Mouse (Mus musculus): ENCODE measurements around the gene Arhgef28. TPM values are rescaled to one million over a fixed set of nuclear protein-coding genes. Genes with fewer than 3 reads are reported as not detected.
"Not testable (repeated sequence)": the region's sequence is repeated elsewhere in the genome, so short reads cannot be mapped to it uniquely, and the experiment has no call there.

Arhgef28 gene
- total RNA-seq, 2 experiments from 2014 or later, result 6.1 to 8.8 TPM

DNA sequence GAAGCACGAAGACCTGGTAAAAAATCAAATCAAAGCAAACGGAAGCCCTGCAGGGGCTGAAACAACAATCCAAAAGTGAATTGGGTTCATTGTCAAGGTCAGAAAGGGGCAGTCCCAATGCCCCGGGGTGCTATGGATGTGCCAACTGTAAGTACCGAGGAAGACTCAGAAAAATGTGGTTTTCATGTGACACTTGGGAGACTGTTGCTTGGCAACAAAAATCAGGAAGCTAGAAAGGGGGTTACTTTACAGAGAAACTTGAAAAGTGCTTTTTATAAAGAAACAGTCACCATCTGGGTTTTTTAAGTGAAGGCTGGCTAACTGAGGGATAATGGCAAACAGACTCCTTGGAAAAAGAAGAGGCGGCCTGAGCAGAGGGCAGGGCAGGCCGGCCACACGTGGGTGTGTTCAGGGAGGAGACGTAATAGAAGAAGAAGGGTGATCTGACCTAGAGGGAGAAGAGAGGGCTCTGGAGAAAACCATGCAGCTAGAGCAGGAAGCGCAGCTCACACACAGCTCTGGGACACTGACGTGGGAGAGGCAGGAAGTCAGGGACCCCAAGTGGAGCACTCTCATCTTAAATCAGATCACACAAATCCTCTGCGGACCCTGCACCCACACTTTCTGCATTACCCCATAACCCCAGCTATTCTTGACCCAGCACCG is 70.2 kb downstream of the Arhgef28 start:
- intact Hi-C loops (cut with DNase I), result loop anchor here (5.0 kb wide), 1 partner anchor 104 kb away; no protein-coding TSS in a partner anchor
- no peak for DNase-seq

DNA sequence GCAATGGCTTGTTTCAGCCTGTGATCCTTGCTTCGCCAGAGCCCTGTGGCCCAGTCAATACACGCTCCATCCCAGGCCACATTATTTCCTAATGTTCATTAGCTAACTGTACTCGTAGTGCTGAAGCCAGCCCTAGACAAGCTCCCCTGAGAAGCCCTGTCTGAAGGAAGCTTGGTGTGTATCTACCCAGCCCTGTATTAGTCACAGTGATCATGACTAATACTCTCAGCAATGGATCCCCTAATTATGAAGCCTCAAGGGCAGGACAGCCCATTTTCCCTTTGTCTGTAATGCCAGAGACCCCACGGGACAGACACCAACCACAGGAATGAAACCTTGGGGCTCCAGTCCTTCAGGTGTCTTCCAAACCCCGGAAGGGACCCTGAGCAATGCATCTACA is 73.3 kb downstream of the Arhgef28 start:
- intact Hi-C loops (cut with DNase I), result no loop called here
- no peak for DNase-seq

DNA sequence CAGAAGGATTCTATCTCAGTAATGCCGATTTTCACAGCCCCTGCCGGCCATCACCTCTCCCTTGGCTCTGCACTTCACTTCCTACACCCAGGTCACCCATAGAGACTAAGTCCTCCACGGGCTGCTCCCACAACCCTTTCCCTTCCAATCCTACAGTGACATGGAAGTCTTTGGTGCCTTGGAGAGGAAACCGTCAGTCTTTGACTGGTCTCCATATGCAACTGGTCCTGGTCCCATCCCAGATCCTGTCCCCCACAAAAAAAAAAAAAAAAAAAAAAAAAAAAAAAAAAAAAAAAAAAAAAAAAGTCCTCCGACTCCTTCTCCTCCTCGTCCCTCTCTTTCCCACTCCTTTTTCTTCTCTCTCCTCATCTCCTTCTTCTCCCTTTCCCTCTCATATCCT is 74.0 kb downstream of the Arhgef28 start:
- DNase-seq, result no peak
- intact Hi-C loops (cut with DNase I), result no loop called here

DNA sequence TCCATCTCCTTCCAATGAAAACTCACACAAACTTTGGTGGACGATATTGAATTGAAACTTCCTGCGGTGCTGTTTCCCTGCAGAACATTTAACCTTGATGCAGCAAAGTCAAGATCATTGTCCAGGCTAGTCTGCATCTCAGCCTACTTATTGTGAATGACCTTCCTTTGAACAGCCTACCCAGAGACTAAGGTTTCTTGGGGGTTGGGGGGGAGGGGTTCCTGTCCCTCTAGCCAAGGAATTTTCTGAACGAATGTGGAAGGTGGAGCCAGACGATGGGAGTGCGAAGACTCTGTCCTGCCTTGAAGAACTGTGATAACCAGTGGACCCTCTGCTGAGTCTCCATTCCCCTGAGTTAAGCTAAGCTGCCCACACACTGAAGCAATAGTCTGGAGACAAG is 80.6 kb downstream of the Arhgef28 start:
- intact Hi-C loops (cut with DNase I), result no loop called here
- DNase-seq, result no peak

DNA sequence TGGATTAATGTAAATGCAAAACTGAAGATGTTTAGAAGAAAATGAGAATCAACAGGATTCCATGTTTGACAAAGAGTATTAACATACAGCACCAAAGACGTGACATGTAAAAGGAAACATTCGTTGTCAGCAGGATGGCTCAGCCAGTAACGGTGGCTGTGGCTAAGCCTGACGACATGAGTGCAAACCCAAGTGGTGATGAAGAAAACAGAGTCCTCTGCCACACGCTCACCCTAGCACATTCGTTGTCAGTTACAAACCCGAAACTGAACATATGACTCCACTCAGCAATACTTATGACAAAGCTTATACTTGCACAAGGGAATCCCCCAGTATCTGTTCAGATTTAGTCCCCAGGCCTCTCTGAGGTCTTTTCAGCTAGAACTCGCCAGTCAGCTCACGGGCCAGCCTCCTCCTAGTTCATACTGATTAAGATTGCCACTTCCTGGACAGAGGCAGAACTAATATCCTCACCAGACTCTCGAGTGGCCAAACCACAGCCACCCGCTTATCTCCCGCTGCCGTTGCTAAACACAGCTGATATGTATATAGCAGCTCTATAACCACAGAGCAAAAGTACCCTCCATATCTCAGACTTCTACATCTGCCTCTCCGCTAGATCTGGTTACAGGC is 82.0 kb downstream of the Arhgef28 start:
- peak in 1 of 2 experiments; percentile 14 for DNase-seq
- intact Hi-C loops (cut with DNase I), result no loop called here

DNA sequence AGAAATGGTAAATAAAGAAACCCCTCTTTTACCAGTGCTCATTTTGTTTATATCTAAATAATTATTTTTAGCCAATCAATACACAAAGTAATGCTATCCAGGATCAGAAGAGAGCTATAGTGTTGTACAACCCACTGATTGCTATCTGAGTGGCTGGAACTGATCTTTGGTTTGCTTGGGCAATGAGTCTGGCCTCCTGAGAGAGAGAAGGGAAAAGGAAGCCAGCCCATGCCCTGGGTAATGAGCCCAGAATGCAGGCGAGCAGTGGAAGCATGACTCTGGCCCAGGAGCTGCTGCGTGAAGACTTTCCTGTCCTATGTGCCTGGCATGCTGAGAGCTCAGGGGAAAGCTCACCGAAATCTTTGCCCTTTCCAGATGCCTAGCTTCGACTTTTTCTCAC is 83.5 kb downstream of the Arhgef28 start:
- intact Hi-C loops (cut with DNase I), result no loop called here
- DNase-seq, result no peak

DNA sequence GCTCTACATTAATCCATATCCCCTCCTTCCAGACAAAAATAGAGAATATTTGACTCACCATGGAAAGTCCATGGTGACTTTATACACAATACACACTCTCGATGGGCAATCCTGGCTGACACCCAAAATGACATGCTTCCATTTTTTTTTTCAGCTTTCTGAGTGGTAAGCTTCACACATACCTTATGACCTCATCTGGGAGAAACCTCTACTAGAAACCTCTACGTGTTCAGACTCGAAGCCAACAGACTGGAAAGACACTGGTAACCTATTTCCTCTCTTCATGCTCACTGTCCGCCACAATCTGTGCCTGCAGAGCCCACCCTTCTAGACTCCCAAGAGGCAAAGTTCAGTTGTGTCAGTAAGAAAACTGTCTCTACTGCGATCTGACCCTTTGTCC is 84.2 kb downstream of the Arhgef28 start:
- intact Hi-C loops (cut with DNase I), result no loop called here

DNA sequence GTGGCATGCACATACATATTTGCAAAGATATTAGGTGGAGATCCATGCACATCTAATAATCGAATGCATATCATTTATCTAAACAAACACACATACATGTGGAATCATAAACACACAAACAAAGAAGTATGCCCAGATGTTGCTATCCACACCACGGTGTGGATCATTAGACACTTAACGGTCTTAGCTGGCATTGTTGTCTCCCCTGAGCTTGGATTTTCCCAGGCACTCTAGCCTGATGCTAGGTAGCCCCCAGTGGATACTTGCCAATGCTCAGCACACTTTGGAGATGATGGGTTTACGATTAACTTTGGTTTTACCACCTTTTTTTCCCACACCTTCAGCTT is 85.1 kb downstream of the Arhgef28 start:
- no peak for DNase-seq
- intact Hi-C loops (cut with DNase I), result no loop called here

More for the DNA sequence above, 84.2 kb downstream of the Arhgef28 start:
- no peak for DNase-seq

DNA sequence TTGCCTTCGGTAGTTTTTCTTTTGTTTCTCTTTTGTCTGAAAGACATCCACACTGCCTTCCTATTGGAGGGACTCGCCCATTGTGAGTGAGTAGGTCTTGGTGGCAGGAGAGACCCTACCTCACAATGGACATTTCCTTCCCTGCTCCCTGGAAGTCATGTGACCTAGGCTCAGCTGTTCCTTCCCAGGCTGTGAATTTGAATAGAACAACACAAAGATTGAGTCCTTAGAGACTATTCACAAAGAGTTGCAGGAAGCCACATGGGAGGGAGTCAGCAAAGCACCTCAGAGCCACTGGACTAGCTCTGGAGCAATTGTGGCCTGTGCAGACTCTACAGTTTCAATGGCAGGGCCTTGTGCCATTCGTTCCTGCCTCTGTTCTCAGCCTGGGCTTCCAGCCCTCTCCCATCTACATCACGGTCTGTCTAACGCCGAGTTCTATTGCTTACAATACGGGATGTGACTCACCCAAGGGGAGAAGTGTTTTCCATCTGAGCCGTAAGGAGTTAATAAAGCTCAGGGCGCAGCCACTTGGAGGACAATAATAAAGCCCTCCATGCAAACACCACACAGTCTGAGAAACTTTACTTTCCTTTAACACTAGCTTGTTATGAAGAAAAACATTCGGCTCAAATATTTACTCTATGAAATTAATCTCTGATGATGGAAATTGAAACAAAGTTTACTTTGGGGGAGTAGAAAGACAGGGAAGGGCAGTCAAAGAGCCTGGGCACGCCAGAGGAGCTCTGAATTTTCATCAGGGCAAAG is 85.7 kb downstream of the Arhgef28 start:
- DNase-seq, result peak in 1 of 2 experiments; percentile 5
- intact Hi-C loops (cut with DNase I), result no loop called here

DNA sequence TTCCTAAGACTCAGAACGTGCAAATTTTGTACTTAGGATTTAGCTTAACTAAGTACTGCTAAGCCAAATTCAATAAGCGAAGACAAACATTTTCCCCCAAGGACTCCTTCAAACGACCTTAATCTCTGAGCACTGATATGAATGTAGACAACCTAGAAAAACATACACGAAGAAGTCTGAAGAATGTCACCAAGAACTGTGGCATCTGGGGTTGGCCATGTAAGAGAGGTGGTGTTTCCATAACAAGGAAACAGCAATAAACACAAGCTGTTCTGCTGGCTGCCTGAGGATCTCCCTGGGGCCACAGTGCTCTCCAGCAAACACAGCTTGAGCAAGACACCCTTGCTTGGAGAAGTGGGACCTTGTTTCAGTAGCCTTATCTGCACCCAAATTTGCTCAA is 87.9 kb downstream of the Arhgef28 start:
- intact Hi-C loops (cut with DNase I), result loop anchor here (5.0 kb wide), 1 partner anchor 99 kb away; no protein-coding TSS in a partner anchor

DNA sequence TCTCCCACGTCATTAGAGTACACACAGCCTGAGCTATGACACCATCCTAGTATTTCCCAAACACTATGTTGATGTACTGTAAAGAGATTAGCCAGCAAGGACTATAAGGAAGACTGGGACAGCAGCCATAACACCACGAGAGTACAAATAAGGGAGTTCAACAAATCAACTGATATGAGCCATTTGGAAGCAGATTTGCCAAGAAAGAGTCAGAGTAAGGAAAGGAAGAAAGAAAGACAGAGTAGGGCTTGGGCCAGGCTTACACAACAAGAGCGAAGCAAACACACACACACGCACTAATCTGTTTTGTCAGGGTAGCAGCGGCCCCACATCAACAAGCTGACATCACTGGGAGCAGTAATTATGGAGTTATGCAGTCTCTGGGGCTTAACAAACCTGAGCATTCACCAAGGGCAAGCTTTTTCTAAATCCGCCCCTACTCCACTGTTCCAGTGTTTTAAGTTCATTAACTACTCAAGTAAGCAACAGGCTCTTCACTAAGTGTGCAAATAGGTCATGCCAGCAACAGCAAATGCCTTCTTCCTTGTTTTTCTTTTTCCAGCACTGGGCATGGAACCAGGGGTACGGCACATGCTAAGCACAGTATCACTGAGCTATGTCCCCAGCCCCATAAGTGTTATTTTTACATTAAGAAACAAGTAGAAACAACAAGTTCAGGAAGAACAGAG is 88.5 kb downstream of the Arhgef28 start:
- peak; percentile 18 to 27 for DNase-seq
- intact Hi-C loops (cut with DNase I), result loop anchor here (5.0 kb wide), 1 partner anchor 100 kb away; no protein-coding TSS in a partner anchor

More for the DNA sequence above, 87.9 kb downstream of the Arhgef28 start:
- DNase-seq, result peak in 1 of 2 experiments; percentile 20

DNA sequence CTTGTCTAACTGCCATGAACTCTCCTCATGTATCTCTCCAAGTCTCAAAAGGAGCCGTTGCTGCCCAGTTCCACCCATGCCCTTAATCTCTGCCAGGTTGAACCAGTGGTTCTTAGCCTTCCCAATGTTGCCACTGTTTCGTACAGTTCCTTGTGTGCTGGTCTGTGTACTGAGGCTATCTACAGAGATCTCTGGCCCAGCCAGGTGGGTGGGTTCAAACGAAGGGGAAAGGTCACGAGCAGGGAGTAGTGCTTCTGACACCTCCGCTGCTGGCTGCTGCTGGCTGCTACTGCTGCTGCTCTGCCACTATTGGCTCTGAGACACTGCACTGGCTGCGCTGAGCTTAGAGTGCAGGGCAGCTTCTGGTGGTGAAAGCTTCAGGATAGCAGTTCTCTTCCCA is 90.6 kb downstream of the Arhgef28 start:
- no peak for DNase-seq
- intact Hi-C loops (cut with DNase I), result loop anchor here (5.0 kb wide), 1 partner anchor 102 kb away; no protein-coding TSS in a partner anchor

DNA sequence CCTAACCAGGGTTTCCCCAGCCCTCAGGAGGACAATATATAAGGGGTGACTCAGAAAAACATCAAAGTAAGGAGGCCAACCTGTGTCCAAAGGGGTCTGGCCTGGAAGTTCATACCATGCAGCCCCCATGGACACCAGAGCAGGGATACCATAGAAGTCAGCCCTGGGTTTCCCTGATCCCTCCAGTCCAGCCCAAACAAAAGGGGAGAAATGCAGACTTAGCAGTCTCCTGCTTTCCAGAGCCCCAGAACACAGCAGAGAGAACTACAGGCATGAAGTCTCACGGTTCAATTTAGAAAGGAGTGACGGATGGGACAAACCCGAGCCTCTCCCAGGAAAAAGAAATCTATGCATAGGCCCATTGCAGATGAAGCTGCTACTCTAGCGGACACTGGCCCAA is 91.2 kb downstream of the Arhgef28 start:
- intact Hi-C loops (cut with DNase I), result loop anchor here (5.0 kb wide), 1 partner anchor 102 kb away; no protein-coding TSS in a partner anchor
- DNase-seq, result no peak

DNA sequence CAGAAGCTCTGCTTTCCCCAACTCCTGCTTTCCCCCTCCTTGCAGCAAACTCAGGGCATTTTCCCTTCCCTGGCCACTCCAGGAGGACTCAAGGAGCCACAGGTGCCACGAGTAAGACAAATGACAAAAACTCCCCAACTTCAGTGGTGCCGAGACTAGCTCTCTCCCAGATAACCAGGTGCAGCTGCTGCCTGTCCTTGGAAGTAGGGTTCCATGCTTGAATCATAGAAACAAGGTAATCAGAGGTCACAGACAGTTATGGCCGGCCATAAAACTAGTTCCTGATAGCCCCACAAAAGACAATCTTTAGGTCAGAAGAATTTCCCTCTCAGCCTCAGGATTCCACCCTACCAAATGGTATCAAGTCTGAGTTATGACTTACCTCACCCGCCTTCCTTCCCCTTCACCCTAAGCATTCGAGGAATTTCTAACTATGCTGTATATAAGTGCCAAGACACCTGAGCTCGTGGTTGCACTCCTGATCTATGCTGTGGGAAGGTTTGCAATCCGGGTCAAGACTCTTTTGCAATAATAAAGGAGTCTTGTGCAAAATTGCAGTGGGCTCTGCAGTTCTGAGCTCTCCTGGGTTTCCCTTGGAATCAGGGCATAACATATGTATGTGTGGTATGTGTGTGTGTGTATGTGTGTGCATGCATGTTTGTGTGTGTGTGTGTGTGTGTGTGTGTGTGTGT is 93.3 kb downstream of the Arhgef28 start:
- DNase-seq, result no peak
- intact Hi-C loops (cut with DNase I), result no loop called here

DNA sequence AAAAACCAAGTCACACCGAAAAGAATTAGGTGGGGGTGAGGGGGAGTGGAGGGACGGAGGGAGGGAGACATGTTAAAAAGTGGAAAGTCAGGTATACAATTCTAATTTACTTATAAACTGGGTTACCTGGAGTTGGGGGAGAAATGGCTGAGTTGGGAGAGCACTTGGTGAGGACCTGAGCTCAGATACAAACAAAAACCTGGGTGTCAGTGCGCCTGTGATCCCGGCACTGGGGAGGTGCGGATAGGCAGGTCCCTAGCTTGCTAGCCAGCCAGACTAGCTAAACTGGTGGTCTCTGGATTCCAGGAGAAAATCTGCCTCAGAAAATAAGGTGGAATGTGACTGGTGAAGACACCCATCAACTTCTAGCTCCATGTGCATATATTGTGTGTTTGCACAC is 94.7 kb downstream of the Arhgef28 start:
- intact Hi-C loops (cut with DNase I), result no loop called here
- DNase-seq, result no peak

DNA sequence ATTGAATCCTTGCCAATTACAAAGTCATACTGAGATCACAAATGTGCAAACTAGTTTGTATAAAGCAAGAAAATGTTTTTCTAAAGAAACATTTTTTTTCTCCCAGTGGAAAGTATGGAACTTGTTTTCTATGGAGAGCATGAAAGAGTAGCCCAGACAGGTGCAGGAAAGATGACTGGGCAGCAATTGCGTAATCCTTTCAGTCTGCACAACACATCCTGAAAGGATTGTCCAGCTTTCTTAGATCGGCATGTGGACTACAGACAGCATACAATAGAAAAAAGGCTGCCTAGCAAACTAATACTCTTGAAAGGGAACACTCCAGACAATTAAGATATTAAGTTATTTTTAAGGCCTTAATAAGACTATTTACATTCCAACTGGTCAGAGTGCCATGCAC is 95.2 kb downstream of the Arhgef28 start:
- DNase-seq, result no peak
- intact Hi-C loops (cut with DNase I), result no loop called here

DNA sequence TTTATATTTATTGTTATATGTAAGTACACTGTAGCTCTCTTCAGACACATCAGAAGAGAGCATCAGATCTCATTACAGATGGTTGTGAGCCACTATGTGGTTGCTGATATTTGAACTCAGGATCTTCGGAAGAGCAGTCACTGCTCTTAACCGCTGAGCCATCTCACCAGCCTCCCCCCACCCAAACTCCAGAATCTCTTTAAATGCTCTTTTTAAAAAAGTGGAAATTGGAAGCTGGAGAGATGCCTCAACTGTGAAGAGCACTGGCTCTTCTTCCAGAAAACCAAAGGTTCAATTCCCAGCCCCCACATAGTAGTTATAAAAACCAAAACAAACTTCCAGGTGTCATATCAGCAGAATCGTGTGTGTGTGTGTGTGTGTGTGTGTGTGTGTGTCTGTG is 97.8 kb downstream of the Arhgef28 start:
- intact Hi-C loops (cut with DNase I); DNase-seq: not testable (repeated sequence)

DNA sequence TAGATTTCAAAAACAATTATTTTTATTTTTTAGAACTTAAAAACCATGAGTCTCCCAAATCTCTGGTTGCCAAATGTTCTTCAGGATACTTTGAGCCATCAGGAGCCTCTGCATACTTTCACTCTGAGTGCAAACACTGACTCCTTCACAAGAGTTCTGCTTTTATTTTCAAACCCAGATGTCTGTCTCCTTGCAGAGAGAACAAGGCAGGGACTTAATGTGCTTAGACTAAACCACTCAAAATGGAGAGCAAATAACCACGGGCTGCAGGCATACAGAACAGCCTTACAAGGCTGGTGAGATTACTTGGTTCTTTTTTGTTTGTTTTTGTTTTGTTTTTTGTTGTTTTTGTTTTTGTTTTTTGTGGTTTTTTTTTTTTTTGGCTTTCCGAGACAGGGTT is 98.6 kb downstream of the Arhgef28 start:
- intact Hi-C loops (cut with DNase I), result no loop called here
- no peak for DNase-seq

DNA sequence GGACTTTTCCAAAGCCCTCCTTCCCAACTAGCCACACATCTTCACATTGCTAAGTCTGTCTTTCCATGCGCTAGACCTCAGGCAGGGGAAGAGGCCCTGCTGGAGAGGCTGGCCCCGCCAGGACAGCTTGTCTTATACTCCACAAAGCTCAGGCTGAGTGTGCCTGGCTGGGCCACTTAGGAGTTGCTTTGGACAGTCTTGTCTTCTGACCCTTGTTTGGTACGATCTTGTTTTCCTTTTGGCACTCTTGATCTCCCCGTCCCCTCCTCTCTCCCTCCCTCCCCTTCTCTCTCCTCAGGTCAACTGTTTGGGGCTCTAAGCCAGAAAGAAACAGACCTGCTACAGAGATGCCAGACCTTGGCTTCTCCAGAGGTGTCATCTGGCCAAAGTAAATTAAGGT is 110.3 kb downstream of the Arhgef28 start:
- intact Hi-C loops (cut with DNase I), result no loop called here
- no peak for DNase-seq

DNA sequence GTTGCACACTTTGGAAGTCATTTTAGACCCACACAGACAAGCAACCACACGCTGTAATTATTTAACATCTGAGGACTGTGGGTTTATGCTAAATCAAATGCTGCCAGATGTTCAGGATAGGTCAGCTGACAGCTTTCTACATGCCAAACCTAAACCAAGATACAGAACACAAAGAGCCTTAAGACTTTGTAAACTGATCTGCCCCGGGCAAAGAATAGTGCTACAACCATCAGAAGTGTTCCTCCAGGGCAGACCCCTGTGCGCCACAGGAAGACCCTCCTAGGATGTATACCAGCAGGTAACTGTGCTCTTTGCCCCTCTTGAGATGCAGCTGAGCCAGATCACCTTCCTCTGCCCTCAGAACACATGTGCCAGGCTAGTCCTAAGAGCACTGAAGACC is 111.9 kb downstream of the Arhgef28 start:
- intact Hi-C loops (cut with DNase I), result no loop called here
- DNase-seq, result no peak
